Mouse (Mus musculus) adrenal gland, adult 18-20 months (tissue): ENCODE results near the gene Bcl2a1c. TPM values are rescaled to one million over a fixed set of nuclear protein-coding genes. Genes with fewer than 3 reads are reported as not detected.
"Not testable (repeated sequence)": the region's sequence is repeated elsewhere in the genome, so short reads cannot be mapped to it uniquely, and the experiment has no call there.

ENCODE experiments used
- DNase-seq, 2 experiments: peaks; one replicate each; pipeline ENCODE4 v3.0.0; 2021 to 2022; ENCODE audit warnings: low spot score in 2 of 2
- long read RNA-seq, 2 experiments: library from polyadenylated mRNA; stranded (forward); transcript quantifications; one replicate each; pipeline ENCODE4 v2.0.0; 2021
- total RNA-seq, 2 experiments: library from RNA; stranded (reverse); gene quantifications; 1 replicate in 1 of 2; 2 replicates in 1 of 2; pipeline ENCODE4 v1.2.3; 2021

Gene Bcl2a1c
- total RNA-seq = not detected
- long read RNA-seq, experiment 1 = 0 reads
- long read RNA-seq, experiment 2 = 0 reads

DNA sequence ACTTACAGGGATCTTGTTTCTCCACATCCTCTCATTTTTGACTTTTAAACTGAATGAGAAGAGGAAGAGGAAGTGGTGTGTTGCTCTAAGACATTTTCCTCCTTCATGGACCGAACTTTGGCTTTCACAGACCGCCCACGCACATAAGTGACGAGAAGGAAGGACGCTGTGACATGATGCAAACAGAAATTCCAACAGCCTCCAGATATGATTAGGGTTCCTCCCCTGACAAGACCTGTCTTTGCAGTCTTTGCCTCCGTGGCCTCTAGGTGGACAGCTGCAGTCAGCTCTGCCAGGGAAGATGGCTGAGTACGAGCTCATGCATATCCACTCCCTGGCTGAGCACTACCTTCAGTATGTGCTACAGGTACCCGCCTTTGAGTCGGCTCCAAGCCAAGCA, at the start of gene Bcl2a1c:
TSS of gene Bcl2a1c (plus strand) at position 281 of the 400 bp plus-strand sequence.
- not testable (repeated sequence) for DNase-seq

DNA sequence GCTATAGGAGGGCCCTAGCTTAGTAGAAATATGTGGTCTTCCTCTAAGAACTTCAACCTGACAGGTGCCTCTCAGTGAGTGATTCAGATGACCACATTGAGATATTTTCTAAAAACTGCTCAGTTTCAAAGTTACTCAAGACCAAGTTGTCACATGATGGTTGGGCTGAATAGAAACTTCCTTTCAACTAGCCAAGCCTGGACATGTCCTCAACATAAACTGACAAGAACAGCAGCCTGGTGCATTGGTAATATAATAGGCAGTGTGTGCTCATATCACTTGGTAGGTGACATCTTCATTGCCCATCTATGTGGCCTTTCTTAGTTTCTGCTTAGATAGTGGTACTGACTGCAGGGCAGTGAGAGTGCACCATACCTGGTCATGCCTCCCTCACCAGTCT, 24.0 kb upstream of the Bcl2a1c start:
- not testable (repeated sequence) for DNase-seq

DNA sequence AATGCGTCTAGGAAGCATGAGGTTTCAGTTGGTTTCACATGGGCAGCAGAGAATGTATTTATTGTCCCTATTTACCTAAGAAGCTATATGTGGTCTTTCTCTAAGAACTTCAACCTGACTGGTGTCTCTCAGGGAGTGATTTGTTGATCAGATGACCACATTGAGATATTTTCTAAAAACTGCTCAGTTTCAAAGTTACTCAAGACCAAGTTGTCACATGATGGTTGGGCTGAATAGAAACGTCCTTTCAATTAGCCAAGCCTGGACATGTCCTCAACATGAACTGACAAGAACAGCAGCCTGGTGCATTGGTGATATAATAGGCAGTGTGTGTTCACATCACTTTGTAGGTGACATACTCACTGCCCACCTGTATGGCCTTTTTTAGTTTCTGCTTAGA, 18.2 kb upstream of the Bcl2a1c start:
- not testable (repeated sequence) for DNase-seq

DNA sequence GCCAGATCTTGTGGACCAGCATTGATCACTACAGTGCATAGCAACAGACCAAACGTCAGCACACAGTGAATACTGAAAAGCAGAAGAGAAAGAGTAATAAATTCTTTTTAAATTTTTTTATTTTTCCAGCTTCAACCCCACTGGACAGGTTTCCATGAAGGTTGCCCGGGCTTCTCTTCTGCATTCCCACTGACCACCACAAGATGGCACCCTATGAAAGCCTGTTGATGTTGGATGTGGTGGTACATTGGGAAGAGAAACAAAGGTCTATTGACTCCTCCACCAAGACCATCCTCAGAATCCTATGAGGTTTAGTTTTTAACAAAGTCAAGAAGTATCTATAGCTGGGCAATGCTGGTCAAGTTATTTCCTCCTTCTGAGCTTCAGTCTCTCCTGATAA, 11.9 kb upstream of the Bcl2a1c start:
- DNase-seq = peak; percentile 50

DNA sequence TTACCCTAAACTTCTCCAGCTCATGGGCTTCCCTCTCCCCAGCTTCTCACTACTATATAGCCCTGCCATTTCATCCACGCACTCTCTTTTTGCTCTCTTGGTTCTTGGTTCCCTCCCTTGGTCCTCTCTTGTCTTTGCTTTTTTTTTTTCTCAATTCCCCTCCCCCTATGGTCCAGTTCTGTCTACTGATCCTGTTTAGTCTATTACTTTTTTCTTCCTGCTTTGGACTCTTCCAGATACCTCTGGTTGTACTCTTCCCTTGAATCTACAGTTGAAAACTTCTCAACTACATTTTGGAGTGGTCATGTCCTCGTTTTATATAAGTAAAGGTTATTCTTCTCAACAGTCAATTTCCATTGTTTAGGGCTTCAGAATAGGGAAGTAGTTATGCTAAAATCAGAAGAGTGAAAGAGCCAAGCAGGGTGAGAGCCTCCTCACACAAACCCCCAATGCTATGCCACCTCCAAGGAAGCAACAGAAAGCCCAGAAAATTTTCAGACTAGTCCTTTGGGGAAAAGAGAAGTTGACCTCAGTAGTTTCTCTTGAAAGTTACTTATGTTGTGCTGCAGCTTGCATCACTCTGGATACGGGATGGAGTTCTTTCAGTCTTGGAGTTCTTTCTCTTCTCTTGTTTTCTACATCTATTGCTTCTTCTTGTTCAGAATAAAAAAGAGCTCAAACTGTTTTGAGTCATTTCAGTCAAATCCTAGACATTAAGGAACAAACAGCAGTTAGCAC, 3.8 kb upstream of the Bcl2a1c start:
- no peak for DNase-seq

DNA sequence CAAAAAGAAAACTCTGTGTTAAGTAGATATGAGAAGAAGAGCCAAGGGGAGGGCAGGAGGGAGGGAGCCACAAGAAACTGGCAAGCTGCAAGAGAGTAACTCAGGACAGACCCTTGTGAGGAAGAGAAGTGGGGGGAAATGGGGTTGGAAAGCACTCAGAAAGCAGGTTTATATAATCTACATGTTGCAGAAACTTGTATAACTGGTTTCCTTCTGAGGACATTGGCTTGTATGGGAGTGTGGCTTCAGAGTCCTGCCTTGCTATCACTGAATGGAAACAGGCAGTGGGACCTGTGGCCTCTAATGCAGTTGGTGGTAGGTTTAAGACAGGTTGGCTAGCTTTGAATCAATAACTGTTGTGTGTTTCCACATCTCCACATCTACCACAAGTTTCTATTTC, 1.6 kb upstream of the Bcl2a1c start:
- not testable (repeated sequence) for DNase-seq

DNA sequence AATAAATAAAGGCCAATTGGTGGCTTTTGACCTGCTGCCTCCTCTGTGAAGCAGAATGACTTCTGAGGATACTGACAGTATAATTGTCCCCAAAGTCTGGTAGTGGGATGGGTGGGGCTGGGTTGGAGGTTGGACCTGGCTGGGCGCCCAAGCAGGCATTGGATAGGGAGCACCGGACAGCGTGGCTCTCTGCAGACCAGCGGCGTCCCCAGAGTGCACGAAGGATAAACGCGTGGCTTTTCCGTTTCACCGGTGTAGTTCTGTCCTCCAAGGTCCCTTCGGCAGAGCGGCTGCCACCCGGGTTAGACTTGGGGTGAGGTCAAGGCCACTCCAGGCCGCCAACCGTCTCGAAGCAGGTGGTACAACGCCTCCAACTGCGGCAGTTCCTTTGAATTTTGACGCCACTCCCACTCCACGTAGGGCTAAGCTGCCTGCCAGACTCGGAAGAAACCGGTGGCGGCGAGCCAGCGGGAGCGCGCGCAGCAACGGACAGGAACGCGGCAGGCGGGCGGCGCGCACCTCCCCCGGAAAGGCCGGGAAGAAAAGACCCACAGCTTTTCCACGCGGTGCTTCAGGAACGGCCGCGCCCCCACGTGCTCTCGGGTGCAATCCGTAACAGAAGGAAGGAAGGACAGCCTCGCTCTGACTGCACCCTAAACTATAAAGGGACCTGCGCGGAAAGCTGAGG, 38.0 kb downstream of the Bcl2a1c start:
- DNase-seq = peak; percentile 77 to 83

DNA sequence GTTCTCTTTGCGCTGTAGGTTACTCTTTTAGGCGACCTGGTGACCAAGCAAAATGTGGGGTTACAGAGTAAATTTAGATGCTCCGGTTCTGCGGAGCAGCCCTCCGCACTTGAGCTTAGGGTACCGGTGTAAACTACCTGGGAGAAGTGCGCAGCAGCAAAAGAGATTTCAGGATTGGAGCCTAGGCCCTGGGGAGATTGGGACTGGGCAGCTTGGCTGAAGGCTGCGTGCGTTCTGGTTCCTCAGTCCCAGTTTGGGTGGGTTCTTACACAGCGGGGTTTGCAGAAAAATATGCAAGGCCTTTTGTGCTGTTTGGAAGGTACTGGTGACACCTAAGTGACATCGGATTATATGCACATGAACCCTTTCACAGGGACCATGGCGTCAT, 38.5 kb downstream of the Bcl2a1c start:
- no peak for DNase-seq

DNA sequence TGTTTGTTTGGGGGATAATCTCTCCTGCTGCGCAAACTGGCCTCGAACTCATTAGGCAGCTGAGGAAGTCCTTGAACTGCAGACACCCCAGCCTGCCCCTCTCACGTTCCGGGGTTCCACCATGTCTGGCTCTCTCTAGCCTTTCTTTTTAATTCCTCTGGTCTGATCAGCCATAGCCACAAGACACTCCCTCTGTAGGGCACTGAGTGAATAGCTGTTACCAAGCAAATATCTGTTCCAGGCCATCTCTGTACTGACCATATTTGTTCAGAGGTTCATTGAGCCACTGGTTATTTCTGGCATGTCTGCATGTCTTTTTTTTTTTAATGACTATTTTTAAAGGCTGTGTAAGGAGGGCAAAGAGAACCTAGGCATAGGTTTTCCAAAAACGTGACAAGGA, 39.5 kb downstream of the Bcl2a1c start:
- not testable (repeated sequence) for DNase-seq

DNA sequence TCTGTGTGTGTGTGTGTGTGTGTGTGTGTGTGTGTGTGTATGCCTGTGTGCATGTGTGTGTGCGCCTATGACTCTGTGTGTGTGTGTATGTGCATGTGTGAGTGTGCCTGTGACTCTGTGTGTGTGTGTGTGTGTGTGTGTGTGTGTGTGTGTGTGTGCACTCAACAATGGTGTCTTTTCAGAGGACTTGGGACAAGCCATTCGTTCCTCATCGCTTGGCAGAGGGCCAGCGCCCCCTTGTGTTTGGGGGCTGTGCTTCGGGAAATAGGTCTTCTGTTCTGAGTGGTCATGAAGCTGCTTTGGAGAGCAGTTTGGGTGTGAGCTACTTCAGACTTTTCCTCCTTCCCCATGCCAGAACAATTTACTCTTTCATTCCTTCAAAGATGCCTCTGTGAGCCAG, 41.8 kb downstream of the Bcl2a1c start:
- DNase-seq = not testable (repeated sequence)

DNA sequence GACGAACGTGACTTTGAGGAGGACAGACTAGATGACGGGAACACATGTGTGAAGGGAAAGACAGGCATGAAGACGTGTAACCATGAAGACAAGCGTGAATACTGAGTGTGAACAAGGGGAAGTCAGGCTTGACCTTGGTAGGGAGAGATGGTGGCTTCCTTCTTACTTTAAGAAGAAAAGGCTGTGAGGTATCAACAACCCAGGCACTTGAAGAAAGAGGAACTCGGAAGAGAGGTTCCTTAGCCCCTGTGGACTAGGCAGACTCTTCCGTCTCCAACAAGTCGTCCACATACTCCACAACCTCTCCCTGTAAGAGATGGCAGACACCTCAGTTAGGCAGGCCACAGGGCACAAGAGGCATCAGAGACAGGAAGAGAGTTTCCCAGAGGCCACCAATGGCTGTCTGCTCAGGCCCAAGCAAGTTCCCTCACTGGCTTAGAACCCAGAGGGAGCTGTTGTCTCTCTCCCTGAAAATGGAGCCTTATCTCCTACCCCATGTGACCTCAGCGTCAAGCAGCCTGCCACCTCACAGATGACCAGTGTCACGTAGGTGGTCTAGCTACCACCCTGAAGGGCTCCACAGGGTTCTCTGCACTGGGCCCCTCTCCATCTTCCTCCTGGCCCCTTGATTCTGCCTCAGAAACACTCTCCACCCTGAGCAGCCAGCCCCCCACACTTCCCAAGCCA, 45.5 kb downstream of the Bcl2a1c start:
- no peak for DNase-seq

DNA sequence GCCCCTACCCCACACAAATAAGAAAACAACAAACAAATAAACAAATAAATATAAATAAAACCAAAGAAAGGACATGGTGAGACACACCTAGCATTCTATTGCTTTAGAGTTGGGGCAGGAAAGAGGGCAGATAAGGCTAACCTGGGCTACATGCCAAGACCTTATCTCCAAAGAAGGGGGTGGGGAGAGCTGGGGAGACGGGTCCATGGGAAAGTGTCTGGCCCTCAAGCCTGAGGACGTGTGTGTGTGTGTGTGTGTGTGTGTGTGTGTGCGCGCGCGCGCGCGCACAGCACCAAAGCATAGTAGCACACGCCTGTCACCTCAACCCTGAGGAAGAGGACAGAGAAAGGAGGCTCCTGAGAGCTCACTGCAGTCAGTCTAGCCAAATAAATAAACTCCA, 47.2 kb downstream of the Bcl2a1c start:
- DNase-seq = no peak

DNA sequence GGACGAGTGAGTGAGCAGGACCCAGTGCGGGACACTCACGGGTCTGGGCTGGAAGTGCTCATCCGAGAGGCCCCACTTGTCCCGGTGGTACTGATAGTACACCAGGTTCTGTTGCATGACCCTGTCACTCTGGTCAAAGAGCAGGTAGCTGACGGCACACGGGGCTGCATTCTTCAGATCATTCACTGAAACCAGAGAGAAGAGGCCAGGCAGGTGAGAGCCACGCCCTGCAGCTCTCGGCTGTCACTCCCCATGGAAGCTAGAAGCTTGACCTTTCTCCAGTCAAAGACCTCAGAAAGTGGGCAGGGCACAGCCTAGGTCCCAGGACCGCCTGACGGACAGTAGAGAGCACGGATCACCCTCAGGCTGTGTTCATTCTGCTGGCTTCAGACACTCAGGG, 49.9 kb downstream of the Bcl2a1c start:
- DNase-seq = no peak

Other genes with a start within 250 kb of the Bcl2a1c start
- gene Crtap, start 60.5 kb downstream of the Bcl2a1c start, total RNA-seq = 10 to 100 TPM; 95.3 to 98.3 TPM
- 10 to 100 TPM; 22.9 to 29.5 TPM for gene Glb1, start 70.9 kb downstream of the Bcl2a1c start, total RNA-seq
- gene Tmppe, start 71.0 kb downstream of the Bcl2a1c start, total RNA-seq = 1 to 10 TPM; 5.4 to 6.3 TPM
- not detected for gene Ccr4, start 174.8 kb downstream of the Bcl2a1c start, total RNA-seq
- gene C130032M10Rik, start 185.6 kb downstream of the Bcl2a1c start, total RNA-seq = not detected
- gene Trim71, start 234.2 kb downstream of the Bcl2a1c start, total RNA-seq = not detected